Mouse (Mus musculus): Measurements from ENCODE around the gene Ttc28.

The Ttc28 gene

DNA sequence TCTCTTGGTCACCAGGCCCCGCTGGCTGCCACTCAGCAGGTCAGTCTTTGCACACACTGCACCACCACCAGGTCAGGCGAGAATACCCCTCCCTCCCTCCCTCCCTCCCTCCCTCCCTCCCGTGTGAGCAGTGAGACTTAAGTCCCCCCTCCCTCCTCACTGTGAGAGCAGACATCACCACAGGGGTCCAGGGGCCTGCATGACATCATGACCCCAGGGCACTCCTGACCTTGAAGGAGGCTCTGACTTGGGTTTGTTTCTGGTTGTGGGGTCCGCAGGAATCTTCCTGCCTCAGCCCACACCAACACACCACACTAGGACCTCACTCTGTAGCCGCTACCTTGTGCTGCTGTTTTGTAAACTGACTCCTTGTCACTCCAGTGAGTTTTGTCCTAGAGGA is 408.0 kb downstream of the Ttc28 start:
- WGBS: 80% methylated on average over 5 of the region's 5 CpGs

DNA sequence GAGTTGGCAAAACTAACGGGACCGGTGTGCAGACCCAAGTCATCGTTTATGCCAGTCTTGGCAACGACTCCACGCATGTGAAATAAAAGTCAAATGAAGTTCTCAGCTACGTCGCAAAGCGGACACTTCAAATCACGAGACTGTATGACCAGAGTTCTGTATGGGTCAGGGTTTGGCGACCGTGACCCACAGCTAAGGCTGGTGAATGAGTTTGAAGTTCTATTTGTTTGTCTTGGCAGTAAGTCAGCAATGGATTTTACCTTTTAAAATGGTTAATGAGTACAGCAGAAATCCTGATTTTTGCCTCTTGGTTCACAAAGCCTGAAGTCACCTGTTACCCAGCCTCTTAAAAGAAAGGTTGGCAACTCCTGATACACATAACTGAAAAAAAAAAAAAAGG is 408.9 kb downstream of the Ttc28 start:
- 83% methylated on average over 11 of the region's 11 CpGs for WGBS

DNA sequence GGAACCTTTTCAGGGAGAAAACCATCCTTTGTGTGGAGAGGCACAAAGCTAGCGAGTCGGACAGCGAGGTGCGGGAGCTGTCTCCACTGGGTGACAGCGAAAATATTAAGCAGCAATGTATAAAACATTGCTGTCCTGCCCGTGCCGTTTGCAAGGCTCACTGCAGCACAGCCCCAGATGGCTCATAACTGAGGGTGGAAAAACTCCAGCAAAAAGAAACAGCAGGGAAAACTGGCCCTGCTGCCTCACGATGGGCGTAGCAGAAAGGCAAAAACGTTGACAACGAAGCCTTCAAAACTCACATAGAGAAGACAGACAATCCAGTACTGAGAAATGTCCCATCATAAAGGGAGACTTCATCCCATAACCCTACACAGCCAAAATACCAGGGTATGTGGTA is 410.5 kb downstream of the Ttc28 start:
- 42% methylated on average over 11 of the region's 11 CpGs for WGBS

DNA sequence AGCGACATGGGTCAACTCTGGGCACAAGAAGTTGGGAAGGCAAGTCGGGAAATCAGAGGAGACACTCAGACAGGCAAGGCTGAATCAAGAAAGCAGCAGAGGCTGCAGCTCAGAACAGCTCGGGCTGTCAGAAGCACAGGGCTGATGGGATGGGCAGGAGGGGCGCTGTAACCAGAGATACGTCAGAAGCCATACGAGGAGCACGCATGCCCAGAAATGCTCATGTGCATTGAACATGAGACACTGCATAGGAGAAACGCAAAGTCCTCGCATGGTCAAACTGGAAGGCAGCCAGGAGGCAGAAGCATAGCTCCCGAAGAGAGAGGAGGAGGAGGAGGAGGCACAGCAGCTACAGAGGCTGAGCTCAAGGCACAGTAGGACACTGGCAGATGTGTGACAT is 412.0 kb downstream of the Ttc28 start:
- WGBS: 37% methylated on average over 10 of the region's 10 CpGs

DNA sequence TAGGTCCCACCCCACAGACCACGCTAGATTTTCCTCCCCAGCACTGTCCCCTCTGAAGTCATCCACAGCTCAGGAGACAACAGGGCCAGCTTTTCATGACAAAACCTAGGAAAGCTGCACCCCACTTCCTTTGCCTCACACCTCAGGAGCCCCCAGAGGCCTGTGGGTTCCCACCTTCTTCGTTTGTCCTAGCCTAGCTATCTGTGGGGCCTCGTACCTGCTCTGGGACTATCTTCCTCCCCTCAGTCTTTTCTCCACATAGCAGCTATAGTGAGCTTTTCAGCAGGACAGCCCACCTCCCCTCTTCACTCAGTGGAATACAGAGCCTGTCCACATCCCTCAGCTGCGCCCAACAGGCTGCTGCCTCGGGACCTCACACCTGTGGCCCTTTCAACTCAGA is 418.2 kb downstream of the Ttc28 start:
- 87% methylated on average over 5 of the region's 5 CpGs for WGBS

DNA sequence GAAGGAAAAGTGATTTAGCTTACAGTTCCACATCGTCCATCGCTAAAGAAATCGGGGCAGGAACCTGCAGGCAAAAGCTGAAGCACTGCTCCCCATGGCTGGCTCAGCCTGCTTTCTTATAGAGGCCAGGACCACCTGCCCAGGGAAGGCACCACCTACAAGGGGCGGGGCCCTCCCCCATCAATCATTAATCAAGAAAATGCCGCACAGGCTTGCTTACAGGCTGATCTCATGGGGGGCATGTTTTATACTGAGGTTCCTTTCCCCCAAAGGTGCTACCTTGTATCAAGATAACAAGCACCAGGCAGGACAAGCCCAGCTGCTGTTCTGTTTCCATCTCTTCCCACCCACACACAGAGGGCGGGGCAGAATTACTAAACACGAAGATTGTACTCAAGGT is 419.1 kb downstream of the Ttc28 start:
- WGBS: 65% methylated on average over 7 of the region's 7 CpGs

DNA sequence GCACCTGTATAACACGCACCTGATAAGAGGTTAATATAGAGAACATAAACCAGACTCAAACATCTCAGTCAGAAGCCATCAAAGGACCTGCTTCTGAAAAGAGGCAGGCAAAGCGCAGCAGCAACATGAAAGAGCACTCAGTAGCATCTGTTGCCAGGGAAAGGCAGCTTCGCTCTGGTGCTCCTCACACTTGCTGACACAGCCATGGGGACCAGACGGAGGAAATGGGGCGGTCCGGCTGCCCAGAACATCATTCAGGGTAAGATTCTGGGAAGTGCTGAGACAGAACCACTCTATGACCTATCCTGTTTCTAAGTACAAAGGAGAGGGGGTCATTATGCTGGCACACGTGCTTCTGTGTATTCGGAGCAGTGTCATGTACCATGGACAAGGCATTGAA is 421.2 kb downstream of the Ttc28 start:
- WGBS: 73% methylated on average over 8 of the region's 8 CpGs

DNA sequence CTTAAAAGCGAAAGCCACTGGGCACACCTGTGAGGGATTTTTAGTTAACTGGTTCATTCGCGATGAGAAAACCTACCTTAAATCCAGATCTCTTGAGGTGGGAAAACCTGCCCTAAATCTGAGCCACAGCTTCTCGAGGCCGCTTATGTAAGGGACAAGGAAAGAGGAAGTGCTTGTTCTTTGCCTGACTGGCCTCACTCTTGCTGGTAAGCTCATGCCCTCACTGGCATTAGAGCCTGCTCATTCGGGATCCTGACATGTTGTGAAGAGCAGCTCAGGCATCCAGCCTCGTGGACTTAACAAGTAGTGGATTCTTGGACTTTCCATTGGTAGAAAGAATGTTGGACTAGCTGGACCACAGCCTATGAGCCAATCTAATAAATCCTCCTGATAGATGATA is 422.1 kb downstream of the Ttc28 start:
- WGBS: 83% methylated on average over 7 of the region's 7 CpGs

DNA sequence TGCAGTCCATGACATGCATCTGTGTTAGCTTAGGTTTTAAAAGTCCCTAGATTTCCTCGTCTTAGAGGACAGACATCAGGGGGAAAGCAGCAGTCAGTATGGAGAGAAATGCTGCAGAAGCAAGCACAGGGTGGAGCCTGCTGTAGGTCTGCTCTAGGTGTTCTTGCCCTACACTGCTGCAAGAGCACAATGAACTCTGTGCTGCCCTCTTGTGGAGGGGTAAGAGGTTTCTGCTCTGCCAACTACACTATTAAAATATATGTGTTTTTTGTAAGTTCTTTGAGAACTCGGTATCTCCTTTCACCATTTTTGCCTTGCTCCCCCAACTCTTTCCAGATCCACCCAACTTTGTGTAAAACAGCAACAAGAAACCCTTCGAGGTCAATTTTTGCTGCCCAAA is 425.1 kb downstream of the Ttc28 start:
- WGBS: 91% methylated on average over 3 of the region's 3 CpGs

DNA sequence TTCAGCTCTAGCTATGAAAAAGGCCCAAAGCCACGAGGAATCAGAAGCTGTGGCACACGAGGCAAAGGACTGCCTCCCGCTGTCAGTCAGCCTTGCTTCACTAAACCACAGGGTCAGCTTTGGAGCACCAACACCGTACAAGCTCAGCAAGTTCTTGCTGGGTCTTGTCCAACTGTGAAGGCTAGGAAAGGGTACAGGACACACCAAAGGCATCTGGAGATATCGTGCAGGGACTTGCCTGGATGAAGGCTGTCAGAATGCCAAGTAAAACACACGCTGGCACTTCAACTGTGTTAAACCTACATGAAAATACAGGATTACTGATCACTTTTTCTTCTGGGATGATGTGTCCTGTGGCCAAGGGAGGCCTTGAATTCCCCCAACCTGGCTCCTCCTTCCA is 430.6 kb downstream of the Ttc28 start:
- WGBS: 70% methylated on average over 6 of the region's 6 CpGs

DNA sequence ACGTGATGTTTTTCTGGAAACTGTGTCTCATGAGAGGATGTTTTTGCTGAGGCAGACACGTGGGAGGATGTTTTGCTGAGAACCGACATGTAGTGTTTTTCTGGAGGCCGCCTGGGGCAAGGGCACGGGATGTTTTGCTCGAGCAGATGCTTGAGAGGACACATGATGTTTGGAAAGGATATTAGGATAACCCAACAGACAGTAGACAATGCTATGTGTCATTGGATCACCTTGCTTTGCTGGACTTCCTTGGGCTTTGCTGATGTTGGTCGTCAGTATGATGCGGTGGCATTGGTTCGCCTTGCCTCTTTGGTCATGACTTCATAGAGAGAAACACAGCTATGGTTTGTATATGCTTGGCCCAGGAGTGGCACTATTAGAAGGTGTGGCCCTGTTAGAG is 434.2 kb downstream of the Ttc28 start:
- WGBS: 86% methylated on average over 9 of the region's 9 CpGs

DNA sequence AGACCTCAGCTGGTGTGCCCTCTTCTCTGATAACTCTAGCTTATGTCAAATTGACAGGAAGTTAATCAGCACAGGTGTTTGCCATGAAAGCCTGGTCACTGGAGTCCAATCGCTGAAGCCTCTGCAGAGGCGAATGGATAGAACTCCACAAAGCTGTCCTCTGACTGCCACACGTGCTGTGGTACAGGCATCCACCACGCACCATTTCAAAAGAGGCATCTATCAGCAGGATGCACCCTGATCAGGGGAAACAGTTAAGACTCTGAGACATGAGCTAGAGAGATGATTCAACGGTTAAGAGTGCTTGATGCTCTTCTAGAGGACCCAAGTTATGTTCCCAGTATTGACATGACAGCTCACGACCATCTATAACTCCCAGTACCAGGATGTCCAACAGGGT is 435.5 kb downstream of the Ttc28 start:
- 93% methylated on average over 6 of the region's 6 CpGs for WGBS

DNA sequence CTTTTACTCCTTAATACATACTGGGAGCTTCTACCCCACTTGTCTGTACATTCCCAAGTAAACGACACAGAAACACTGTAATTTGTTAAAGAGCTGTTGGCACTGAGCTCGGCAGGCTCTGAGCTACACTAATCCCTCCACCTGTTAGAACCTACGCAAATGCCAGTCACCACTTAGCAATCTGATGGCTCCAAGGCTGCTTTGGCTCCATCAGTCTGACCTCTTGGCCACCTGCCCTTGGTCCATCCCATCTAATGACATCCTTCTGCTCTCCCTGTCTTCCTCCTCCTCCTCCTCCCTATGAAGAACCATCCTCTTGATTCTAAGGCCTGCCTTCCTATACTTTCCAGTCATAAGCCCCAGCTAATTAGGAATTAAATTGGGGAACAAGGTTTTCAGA is 437.9 kb downstream of the Ttc28 start:
- 76% methylated on average over 3 of the region's 3 CpGs for WGBS

DNA sequence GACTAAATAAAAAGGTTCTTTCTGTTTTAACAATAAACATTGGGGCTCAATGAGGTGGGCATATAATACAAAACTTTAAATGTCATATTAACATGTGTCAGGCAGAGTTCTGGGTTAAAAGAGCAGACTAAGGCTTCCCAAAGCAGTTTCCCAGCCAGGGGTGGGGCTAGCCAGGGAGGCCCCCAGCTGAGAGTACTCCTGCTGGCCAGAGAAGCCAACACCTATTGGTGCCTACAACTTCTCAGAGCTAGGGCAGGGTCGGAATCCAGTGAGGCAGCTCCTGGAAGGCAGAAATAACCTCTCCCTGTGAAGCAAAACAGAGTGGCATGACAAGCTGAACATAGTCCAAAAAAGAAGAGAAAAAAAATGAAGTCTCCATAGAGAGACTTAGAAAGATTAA is 439.3 kb downstream of the Ttc28 start:
- 47% methylated on average over 1 of the region's 1 CpGs for WGBS

DNA sequence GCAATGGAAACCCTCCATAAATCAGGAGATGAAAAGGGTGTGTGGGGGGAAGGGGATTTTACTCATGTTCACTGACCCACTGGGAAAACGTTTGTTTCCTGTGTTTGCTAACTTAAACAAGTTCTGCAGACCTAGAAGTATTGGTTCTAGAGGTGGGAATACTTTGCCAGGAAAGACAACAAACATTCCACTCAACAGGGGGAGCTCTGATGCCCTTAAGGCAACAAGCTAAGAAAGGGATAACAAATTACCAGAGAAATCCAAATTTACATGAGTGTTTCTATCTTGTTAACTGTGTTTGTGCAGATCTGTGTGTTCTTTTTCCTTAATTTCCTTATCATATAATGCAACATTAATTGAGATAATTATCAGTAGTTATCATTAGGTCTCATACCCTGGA is 446.2 kb downstream of the Ttc28 start:
- 53% methylated on average over 1 of the region's 1 CpGs for WGBS

DNA sequence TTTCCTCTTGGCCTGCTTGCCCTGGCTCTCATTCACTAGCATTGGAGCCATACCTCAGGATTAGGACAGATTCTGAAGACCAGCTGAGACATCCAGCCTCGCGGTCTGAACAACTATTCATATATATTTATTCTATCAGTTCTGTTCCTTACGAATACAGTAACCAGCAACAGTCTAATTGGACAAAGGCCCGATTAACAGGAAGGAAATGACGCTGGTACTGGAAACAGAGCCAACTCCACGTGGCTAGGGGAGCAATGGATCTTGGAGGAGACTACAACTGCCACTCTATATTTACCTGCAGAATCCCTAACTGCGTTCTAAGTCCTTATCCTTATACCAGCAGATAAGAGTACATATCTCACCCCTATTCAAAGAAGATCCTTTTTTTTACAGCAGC is 447.8 kb downstream of the Ttc28 start:
- WGBS: 72% methylated on average over 7 of the region's 7 CpGs

DNA sequence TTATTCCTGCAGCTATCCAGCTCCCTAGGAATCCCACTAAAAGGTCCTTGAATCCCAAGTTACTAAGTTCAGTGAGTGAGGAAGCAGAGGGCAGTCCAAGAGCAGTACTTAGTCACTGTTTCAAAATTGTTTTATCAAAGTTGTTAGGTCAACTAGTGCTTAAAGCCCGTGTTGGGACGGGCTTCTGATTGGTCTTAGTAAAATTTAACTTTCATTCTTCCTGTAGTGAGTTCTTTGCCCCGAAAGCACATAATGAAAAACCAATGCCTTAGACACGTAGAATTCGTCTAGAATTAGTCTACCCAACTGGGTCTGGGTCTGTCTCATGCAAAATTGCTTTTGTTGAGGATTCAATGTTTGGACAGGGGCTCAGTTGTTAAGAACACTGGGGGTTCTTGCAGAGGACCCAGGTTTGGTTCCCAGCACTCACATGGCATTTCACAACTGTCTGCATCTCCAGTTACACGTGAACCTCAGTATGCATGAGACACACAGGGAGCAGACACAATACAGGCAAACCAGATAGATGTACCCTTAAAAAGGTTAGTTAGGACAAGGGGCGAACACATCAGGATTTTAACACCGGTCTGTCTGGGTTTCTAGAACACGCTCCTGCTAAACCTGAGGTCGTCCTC is 450.3 kb downstream of the Ttc28 start:
- 22% methylated on average over 10 of the region's 10 CpGs for WGBS

DNA sequence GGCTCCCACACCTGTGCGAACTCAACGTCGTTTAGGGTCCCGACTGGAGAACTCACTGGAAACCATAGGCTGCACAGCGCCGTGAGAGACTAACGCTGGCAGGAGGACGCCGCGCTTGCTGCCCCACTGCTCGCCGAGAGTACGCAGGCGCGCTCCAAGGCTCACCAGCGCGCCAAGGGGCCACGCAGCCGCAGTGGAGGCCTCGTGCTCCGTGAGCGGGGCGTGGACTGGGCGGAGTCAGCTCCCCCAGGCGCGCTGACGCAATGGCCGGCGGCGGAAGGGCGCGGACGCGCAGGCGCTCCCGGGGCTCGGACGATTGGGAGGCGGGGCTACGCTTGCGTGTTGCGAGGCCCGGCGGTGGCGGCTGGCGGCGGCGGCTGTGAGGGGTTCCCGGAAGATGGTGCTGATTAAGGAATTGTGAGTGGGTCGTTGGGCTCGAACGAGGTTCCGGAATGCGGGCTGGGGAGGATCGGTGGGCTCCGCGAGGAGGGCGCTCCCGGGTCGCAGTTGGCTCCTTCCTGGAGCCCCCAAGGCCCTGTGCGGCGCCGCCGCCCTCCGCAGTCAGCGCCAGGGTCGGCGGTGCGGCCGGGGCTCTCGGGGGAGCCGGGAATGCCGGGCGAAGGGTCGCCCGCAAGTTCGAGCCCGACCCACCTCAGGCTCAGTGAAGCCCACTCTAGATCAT is 451.0 kb downstream of the Ttc28 start, which contains the start of gene Pitpnb:
Pitpnb (plus strand) TSS at position 347 of the 682 bp plus-strand sequence.
- WGBS: under 1% methylated on average over 78 of the region's 78 CpGs

DNA sequence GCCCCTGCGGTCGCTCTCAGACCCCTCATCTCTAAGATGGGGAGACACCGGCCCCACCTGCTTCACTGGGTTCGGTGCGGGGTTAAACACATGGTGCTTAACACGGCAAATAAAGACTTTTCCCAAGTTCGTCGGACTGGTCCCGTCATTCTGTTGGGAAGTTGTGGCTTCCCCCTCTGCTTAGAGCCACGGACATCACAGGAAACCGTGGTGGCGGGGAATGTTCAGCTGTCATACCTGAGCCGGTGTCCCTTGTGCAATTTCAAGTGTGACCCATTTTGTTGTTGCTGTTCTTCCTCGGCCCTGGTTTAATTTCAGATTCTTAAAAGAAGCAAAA is 451.5 kb downstream of the Ttc28 start:
- under 1% methylated on average over 14 of the region's 14 CpGs for whole genome bisulfite sequencing

DNA sequence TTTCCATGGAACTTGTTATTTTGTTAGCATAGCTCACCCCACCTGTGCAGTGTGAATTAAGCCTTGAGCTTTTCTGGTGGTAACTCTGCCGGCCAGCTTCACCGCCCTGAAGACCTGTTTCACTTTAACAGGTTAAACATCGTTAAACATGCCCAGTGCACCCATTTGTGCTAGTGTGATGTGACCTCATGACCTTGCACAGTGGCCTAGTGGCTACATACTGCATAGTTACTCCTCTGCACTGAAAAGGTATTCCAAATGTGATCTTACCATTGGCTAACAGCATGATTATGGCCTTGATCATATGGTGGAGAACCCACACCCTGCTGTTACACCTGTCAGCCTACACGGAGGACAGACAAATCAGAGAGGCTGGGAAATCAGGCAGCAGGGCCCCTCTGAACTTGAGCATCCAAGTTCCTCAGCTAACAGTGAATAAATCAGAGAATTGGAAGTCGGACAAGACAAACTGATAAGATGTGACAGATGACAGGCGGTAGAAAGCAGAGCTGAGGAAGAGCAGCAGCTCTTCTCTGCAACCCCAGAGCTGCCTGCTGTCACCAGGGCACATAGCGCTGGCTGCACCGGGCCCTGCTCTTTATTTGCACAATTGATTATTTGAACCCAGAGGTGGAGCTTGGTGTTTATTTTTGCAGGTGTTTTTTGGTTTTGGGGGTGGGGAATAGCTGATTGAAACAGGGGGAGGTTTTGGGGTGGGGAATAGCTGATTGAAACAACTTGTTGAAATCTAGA is 456.5 kb downstream of the Ttc28 start:
- WGBS: 84% methylated on average over 8 of the region's 8 CpGs
